Mouse (Mus musculus): ENCODE data around the gene Mtx1. TPM values are rescaled to one million over a fixed set of nuclear protein-coding genes. Genes with fewer than 3 reads are reported as not detected.
"Not testable (repeated sequence)": the region's sequence is repeated elsewhere in the genome, so short reads cannot be mapped to it uniquely, and the experiment has no call there.

The Mtx1 gene
- total RNA-seq, 4 experiments from 2014 or later: 56.4 to 63.5 (median 59.5) TPM

GRCm38 (mm10) chr3:89183058-89183958 lies 43.6 kb downstream of the Mtx1 start, which contains the start of gene Fam189b:
TSS of gene Fam189b (plus strand) at chr3:89183143.
- peak; percentile 87 for DNase-seq (ENCODE audit: low spot score)

GRCm38 (mm10) chr3:89182531-89183057 lies 44.3 kb downstream of the Mtx1 start:
- no peak for DNase-seq (ENCODE audit: low spot score)

- no peak for DNase-seq (ENCODE audit: low spot score)
Observed at GRCm38 (mm10) chr3:89181749-89182500, 45.0 kb downstream of the Mtx1 start.

GRCm38 (mm10) chr3:89179056-89179455 lies 47.8 kb downstream of the Mtx1 start:
- no peak for DNase-seq (ENCODE audit: low spot score)

GRCm38 (mm10) chr3:89178107-89178385 lies 48.8 kb downstream of the Mtx1 start:
- DNase-seq (ENCODE audit: low spot score): no peak

GRCm38 (mm10) chr3:89177242-89178106 lies 49.4 kb downstream of the Mtx1 start, which contains the start of gene Scamp3:
TSS of gene Scamp3 (plus strand) at chr3:89177473.
- peak; percentile 89 for DNase-seq (ENCODE audit: low spot score)

GRCm38 (mm10) chr3:89176421-89176820 lies 50.5 kb downstream of the Mtx1 start:
- no peak for DNase-seq (ENCODE audit: low spot score)

- no peak for DNase-seq (ENCODE audit: low spot score)
Observed at GRCm38 (mm10) chr3:89175544-89175943, 51.3 kb downstream of the Mtx1 start.

GRCm38 (mm10) chr3:89174844-89175243 lies 52.0 kb downstream of the Mtx1 start:
- no peak for DNase-seq (ENCODE audit: low spot score)

- DNase-seq (ENCODE audit: low spot score): no peak
Observed at GRCm38 (mm10) chr3:89166945-89167344, 59.9 kb downstream of the Mtx1 start.

- DNase-seq (ENCODE audit: low spot score): no peak
Observed at GRCm38 (mm10) chr3:89165268-89165870, 61.5 kb downstream of the Mtx1 start.

- DNase-seq (ENCODE audit: low spot score): peak; percentile 94
Observed at GRCm38 (mm10) chr3:89164506-89165267, 62.2 kb downstream of the Mtx1 start, which contains the start of gene Clk2. TSS of gene Clk2 (plus strand) at chr3:89164795.

GRCm38 (mm10) chr3:89163643-89164245 lies 63.1 kb downstream of the Mtx1 start:
- DNase-seq (ENCODE audit: low spot score): no peak

GRCm38 (mm10) chr3:89163123-89163522 lies 63.8 kb downstream of the Mtx1 start:
- no peak for DNase-seq (ENCODE audit: low spot score)

- no peak for DNase-seq (ENCODE audit: low spot score)
Observed at GRCm38 (mm10) chr3:89161786-89162185, 65.1 kb downstream of the Mtx1 start.

- DNase-seq (ENCODE audit: low spot score): not testable (repeated sequence)
Observed at GRCm38 (mm10) chr3:89161207-89161606, 65.7 kb downstream of the Mtx1 start.

GRCm38 (mm10) chr3:89159616-89160344 lies 67.1 kb downstream of the Mtx1 start, which contains the start of gene Hcn3:
TSS of gene Hcn3 (minus strand) at chr3:89160196.
- no peak for DNase-seq (ENCODE audit: low spot score)

- DNase-seq (ENCODE audit: low spot score): no peak
Observed at GRCm38 (mm10) chr3:89159211-89159610, 67.7 kb downstream of the Mtx1 start.

Data from heart, adult 8-10 months (tissue).